Mouse (Mus musculus) liver, embryonic 14.5 days (tissue): ENCODE measurements at regions not wholly inside any gene's neighbourhood (a gene's known extent, or its start where the extent isn't known, plus 50 kb on each side); places are given as distances from the start of the nearest gene placed in this dataset.

Experiments used
- ATAC-seq: fragments of 200-750 bp; cut with Nextera tagmentation; 2 replicates; pipeline ENCODE4 v1.8.0; 2017; ENCODE audit warnings: moderate number of reproducible peaks, mild to moderate bottlenecking, moderate library complexity; ENCODE audit not compliant: insufficient read depth
- DNase-seq, 3 experiments: peaks; one replicate each; pipeline ENCODE4 v3.0.0-alpha.2; 2012 to 2013; ENCODE audit warnings: low read depth in 3 of 3, low spot score in 3 of 3
- H3K27ac ChIP-seq: fragments of 300-500 bp; sonication (generic); 2 replicates; pipeline ENCODE4 v1.5.1; 2014; ENCODE audit warnings: moderate library complexity, mild to moderate bottlenecking, control low read depth, inconsistent platforms
- H3K27me3 ChIP-seq: fragments of 300-500 bp; sonication (generic); 2 replicates; pipeline ENCODE4 v1.6.1; 2014; ENCODE audit warnings: mild to moderate bottlenecking, low read length, moderate library complexity; ENCODE audit not compliant: control insufficient read depth, insufficient read depth
- H3K36me3 ChIP-seq: fragments of 300-500 bp; sonication (generic); replicated peaks from 2 replicates; pipeline ENCODE4 v1.6.1; 2014; ENCODE audit warnings: low read depth; ENCODE audit not compliant: control insufficient read depth, insufficient read depth
- H3K4me1 ChIP-seq, 2 experiments: fragments of 200-500 bp in 1 of 2; fragments of 300-500 bp in 1 of 2; sonication (generic) in 1 of 2; replicated peaks; 2 replicates each; pipeline ENCODE4 v1.6.1; 2012 to 2014; ENCODE audit warnings: antibody characterized with exemption in 1 of 2, inconsistent platforms in 1 of 2, low read length in 1 of 2; ENCODE audit not compliant: control insufficient read depth in 2 of 2, insufficient read depth in 2 of 2
- H3K4me2 ChIP-seq: fragments of 300-500 bp; sonication (generic); 2 replicates; pipeline ENCODE4 v1.6.1; 2014; ENCODE audit warnings: low read depth, mild to moderate bottlenecking, control low read depth, moderate library complexity
- H3K4me3 ChIP-seq, 2 experiments: fragments of 200-500 bp in 1 of 2; fragments of 300-500 bp in 1 of 2; sonication (generic) in 1 of 2; 2 replicates each; pipeline ENCODE4 v1.5.1; 2012 to 2014; ENCODE audit warnings: low read depth in 2 of 2, low read length in 2 of 2, mild to moderate bottlenecking in 2 of 2, control low read depth in 1 of 2, inconsistent platforms in 1 of 2, moderate library complexity in 1 of 2; ENCODE audit not compliant: insufficient read depth in 1 of 2
- H3K9ac ChIP-seq: fragments of 300-500 bp; sonication (generic); replicated peaks from 2 replicates; pipeline ENCODE4 v1.6.1; 2014; ENCODE audit warnings: mild to moderate bottlenecking, control low read depth, moderate library complexity
- H3K9me3 ChIP-seq: fragments of 300-500 bp; sonication (generic); 2 replicates; pipeline ENCODE4 v1.6.1; 2016; ENCODE audit warnings: low read length, mixed read lengths; ENCODE audit not compliant: control insufficient read depth
- CTCF ChIP-seq: IDR thresholded peaks from 2 replicates; pipeline ENCODE4 v1.5.1; 2016; ENCODE audit warnings: antibody characterized with exemption, low read depth, control low read depth
- EP300 ChIP-seq: IDR thresholded peaks from 2 replicates; pipeline ENCODE4 v1.6.1; 2016; ENCODE audit warnings: antibody characterized with exemption, low read depth
- WGBS: fragments of 180-500 bp; shearing (Covaris S2); extraction: QIAGEN DNeasy Blood & Tissue Kit; methylation state at CpG from one replicate; pipeline ENCODE4 v1.1.7; 2014; ENCODE audit not compliant: insufficient replicate concordance; 5-methylcytosine and 5-hydroxymethylcytosine counted together

DNA sequence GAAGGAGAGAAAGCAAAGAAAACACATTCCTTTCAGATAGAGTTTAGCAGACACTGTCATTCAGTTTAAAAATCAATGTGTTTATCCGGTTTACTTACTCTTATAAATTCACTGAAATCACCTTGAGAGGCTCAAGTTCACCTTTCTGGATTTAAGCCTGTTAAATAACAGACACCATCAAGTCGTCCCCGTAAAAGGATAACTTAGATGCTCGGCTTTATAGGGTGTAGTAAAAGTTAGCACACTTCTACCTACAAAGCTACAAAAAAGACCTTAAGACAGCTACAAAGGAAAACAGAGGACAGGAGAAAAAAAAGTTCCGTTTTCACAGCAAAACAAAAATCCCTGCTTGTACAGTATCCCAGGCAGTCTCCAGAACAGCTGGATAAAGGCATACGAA is 180.9 kb downstream of the Gm11146 start:
- 53% methylated on average over 6 of the region's 6 CpGs for WGBS
- Histone ChIP-seq H3K36me3 (no peaks in the 10 kb centered on the region), H3K27ac (no peak overlapping the region), H3K4me2 (no peak overlapping the region; the same call in 1 of the 2 replicates), H3K9ac (no peak overlapping the region), H3K4me3 (no peak overlapping the region), H3K27me3 (no peaks in the 10 kb centered on the region), H3K9me3 (no peaks in the 10 kb centered on the region), H3K4me1 (0 out of 4 replicates have a peak, but pooled peaks cover 0 to 2% of the 10 kb centered on the region in 2 experiments)
- TF ChIP-seq CTCF (no peak), EP300 (no peak)
- ATAC-seq: no peak
- DNase-seq: no peak

GRCm38 (mm10) chr16:77420136-77420860 is 181.6 kb downstream of the Gm11146 start:
- DNase-seq: no peak
- Histone ChIP-seq H3K4me1 (0 out of 4 replicates have a peak, but pooled peaks cover 0 to 2% of the 10 kb centered on the region in 2 experiments), H3K27me3 (no peaks in the 10 kb centered on the region), H3K9ac (no peak overlapping the region), H3K4me3 (no peak overlapping the region), H3K36me3 (no peaks in the 10 kb centered on the region), H3K4me2 (no peak overlapping the region), H3K27ac (no peak overlapping the region), H3K9me3 (no peaks in the 10 kb centered on the region)
- no peak for ATAC-seq
- WGBS: 60% methylated on average over 8 of the region's 8 CpGs
- no peak for TF ChIP-seq EP300
- no peak for TF ChIP-seq CTCF

- TF ChIP-seq CTCF (no peak), EP300 (no peak)
- no peak overlapping the region for H3K9ac ChIP-seq
- 0 out of 4 replicates have a peak, but pooled peaks cover 0 to 2% of the 10 kb centered on the region in 2 experiments for H3K4me1 ChIP-seq
- H3K9me3 ChIP-seq: no peaks in the 10 kb centered on the region
- no peaks in the 10 kb centered on the region for H3K27me3 ChIP-seq
- WGBS: 55% methylated on average over 4 of the region's 4 CpGs
- H3K27ac ChIP-seq: no peak overlapping the region
- ATAC-seq: no peak
- no peak overlapping the region for H3K4me2 ChIP-seq
- no peaks in the 10 kb centered on the region for H3K36me3 ChIP-seq
- DNase-seq: no peak
- H3K4me3 ChIP-seq: no peak overlapping the region
These were observed 182.7 kb downstream of the Gm11146 start for GRCm38 (mm10) chr16:77419116-77419735.

GRCm38 (mm10) chr16:77418486-77418885 is 183.4 kb downstream of the Gm11146 start:
- Histone ChIP-seq H3K27me3 (no peaks in the 10 kb centered on the region), H3K9me3 (no peaks in the 10 kb centered on the region), H3K4me1 (0 out of 4 replicates have a peak, but pooled peaks cover 0 to 2% of the 10 kb centered on the region in 2 experiments), H3K36me3 (no peaks in the 10 kb centered on the region), H3K4me3 (no peak overlapping the region), H3K27ac (no peak overlapping the region), H3K4me2 (no peak overlapping the region), H3K9ac (no peak overlapping the region)
- WGBS: 48% methylated on average over 1 of the region's 1 CpGs
- ATAC-seq (no peak), DNase-seq (no peak)
- no peak for TF ChIP-seq EP300
- TF ChIP-seq CTCF: no peak

- no peak for TF ChIP-seq CTCF
- TF ChIP-seq EP300: no peak
- no peaks in the 10 kb centered on the region for H3K36me3 ChIP-seq
- no peaks in the 10 kb centered on the region for H3K27me3 ChIP-seq
- DNase-seq (no peak), ATAC-seq (no peak)
- no peak overlapping the region for H3K9ac ChIP-seq
- H3K4me2 ChIP-seq: no peak overlapping the region
- 0 out of 4 replicates have a peak, but pooled peaks cover 0 to 2% of the 10 kb centered on the region in 2 experiments for H3K4me1 ChIP-seq
- H3K27ac ChIP-seq: no peak overlapping the region
- H3K4me3 ChIP-seq: no peak overlapping the region
- no peaks in the 10 kb centered on the region for H3K9me3 ChIP-seq
- 23% methylated on average over 3 of the region's 3 CpGs for WGBS
These were observed 184.1 kb downstream of the Gm11146 start for GRCm38 (mm10) chr16:77417791-77418190.
